Mouse (Mus musculus): ENCODE results near the gene Cyp27b1.
A peak's percentile ranks its signal among the peaks of the same experiment; 100 is the strongest.

Cyp27b1 gene

GRCm38 (mm10) chr10:127047954-127048353, at the start of gene Cyp27b1:
Gene Cyp27b1, plus strand, starts transcription at chr10:127048250.
- no peak for DNase-seq (ENCODE audit: low spot score)

- no peak for DNase-seq (ENCODE audit: low spot score)
Measured at GRCm38 (mm10) chr10:127000529-127000928, 47.5 kb upstream of the Cyp27b1 start, which contains the start of gene Avil. Gene Avil, plus strand, starts transcription at chr10:127000709.

- no peak for DNase-seq (ENCODE audit: low spot score)
Measured at GRCm38 (mm10) chr10:127001297-127001696, 46.8 kb upstream of the Cyp27b1 start.

- no peak for DNase-seq (ENCODE audit: low spot score)
Measured at GRCm38 (mm10) chr10:127002056-127002455, 46.0 kb upstream of the Cyp27b1 start.

GRCm38 (mm10) chr10:127002765-127003164, 45.3 kb upstream of the Cyp27b1 start:
- no peak for DNase-seq (ENCODE audit: low spot score)

- DNase-seq (ENCODE audit: low spot score), result no peak
Measured at GRCm38 (mm10) chr10:127003334-127003733, 44.7 kb upstream of the Cyp27b1 start.

- DNase-seq (ENCODE audit: low spot score), result no peak
Measured at GRCm38 (mm10) chr10:127003806-127004205, 44.2 kb upstream of the Cyp27b1 start.

- no peak for DNase-seq (ENCODE audit: low spot score)
Measured at GRCm38 (mm10) chr10:127016488-127016887, 31.6 kb upstream of the Cyp27b1 start.

GRCm38 (mm10) chr10:127017071-127017470, 31.0 kb upstream of the Cyp27b1 start:
- DNase-seq (ENCODE audit: low spot score), result no peak

- no peak for DNase-seq (ENCODE audit: low spot score)
Measured at GRCm38 (mm10) chr10:127018422-127018821, 29.6 kb upstream of the Cyp27b1 start.

GRCm38 (mm10) chr10:127030336-127031296, 17.4 kb upstream of the Cyp27b1 start, which contains the start of gene Tsfm:
Gene Tsfm, minus strand, starts transcription at chr10:127030840.
- DNase-seq (ENCODE audit: low spot score), result peak; percentile 94

- no peak for DNase-seq (ENCODE audit: low spot score)
Measured at GRCm38 (mm10) chr10:127033301-127033741, 14.7 kb upstream of the Cyp27b1 start.

GRCm38 (mm10) chr10:127036273-127036672, 11.8 kb upstream of the Cyp27b1 start:
- DNase-seq (ENCODE audit: low spot score), result no peak

- DNase-seq (ENCODE audit: low spot score), result no peak
Measured at GRCm38 (mm10) chr10:127037641-127038040, 10.4 kb upstream of the Cyp27b1 start.

GRCm38 (mm10) chr10:127040569-127041214, 7.4 kb upstream of the Cyp27b1 start:
- peak; percentile 36 for DNase-seq (ENCODE audit: low spot score)

GRCm38 (mm10) chr10:127041274-127041766, 6.7 kb upstream of the Cyp27b1 start, which contains the start of the genes Mettl1 and Eef1akmt3:
Gene Mettl1, plus strand, starts transcription at chr10:127041414.
Gene Eef1akmt3, minus strand, starts transcription at chr10:127041513.
- peak; percentile 53 for DNase-seq (ENCODE audit: low spot score)

GRCm38 (mm10) chr10:127041774-127042338, 6.2 kb upstream of the Cyp27b1 start:
- DNase-seq (ENCODE audit: low spot score), result peak; percentile 89

GRCm38 (mm10) chr10:127042468-127043115, 5.5 kb upstream of the Cyp27b1 start:
- DNase-seq (ENCODE audit: low spot score), result no peak

- DNase-seq (ENCODE audit: low spot score), result no peak
Measured at GRCm38 (mm10) chr10:127043187-127043586, 4.9 kb upstream of the Cyp27b1 start.

GRCm38 (mm10) chr10:127048608-127049394, 751 bp downstream of the Cyp27b1 start:
- no peak for DNase-seq (ENCODE audit: low spot score)
